9 mouse cellular contexts compared by ENCODE assay signal in genomic region chr1:169485408-169485885, GRCm38 (mm10). TPM values are rescaled to one million over a fixed set of nuclear protein-coding genes. Genes with fewer than 3 reads are reported as not detected.
DNase-seq lines count a peak whose midpoint lies in the region; ATAC-seq lines count a peak whose summit lies in the region.
"Had no signal": no experiment of that assay in that cellular context is flagged by ENCODE, and none has a peak within 500 bp of the region (broad histone marks: within the 10 kb centered on the region; RNA-seq: fewer than 3 reads in every experiment).

No protein-coding gene starts in this region.

- H3K9ac ChIP-seq in neural tube, embryonic 13.5 days, result no peak overlapping the region
- no peak overlapping the region for H3K9ac ChIP-seq in liver, embryonic 12.5 days
- H3K9ac ChIP-seq: heart, embryonic 13.5 days had no signal

- peak; percentile 83 for ATAC-seq in neural tube, embryonic 13.5 days (ENCODE audit: low read depth)
- ATAC-seq in liver, embryonic 12.5 days, result no peak

- no peaks in the 10 kb centered on the region for H3K36me3 ChIP-seq in neural tube, embryonic 13.5 days
- H3K36me3 ChIP-seq in liver, embryonic 12.5 days, result no peaks in the 10 kb centered on the region
- H3K36me3 ChIP-seq: heart, embryonic 13.5 days had no signal

- H3K4me1 ChIP-seq in neural tube, embryonic 13.5 days (replicated peaks), result peaks cover 25% of the 10 kb centered on the region
- H3K4me1 ChIP-seq in liver, embryonic 12.5 days, result no peaks in the 10 kb centered on the region
- H3K4me1 ChIP-seq: heart, embryonic 13.5 days had no signal

- no peak overlapping the region; the same call in 1 of the 2 replicates for H3K27ac ChIP-seq in neural tube, embryonic 13.5 days (replicated peaks)
- H3K27ac ChIP-seq in liver, embryonic 12.5 days, result no peak overlapping the region
- H3K27ac ChIP-seq: heart, embryonic 13.5 days; left cerebral cortex, adult 2 months had no signal

- H3K4me3 ChIP-seq in neural tube, embryonic 13.5 days, result no peak overlapping the region
- H3K4me3 ChIP-seq in liver, embryonic 12.5 days, result no peak overlapping the region
- H3K4me3 ChIP-seq: heart, embryonic 13.5 days; left cerebral cortex, adult 2 months had no signal

- no peaks in the 10 kb centered on the region for H3K27me3 ChIP-seq in neural tube, embryonic 13.5 days
- no peaks in the 10 kb centered on the region for H3K27me3 ChIP-seq in liver, embryonic 12.5 days (replicated peaks)
- H3K27me3 ChIP-seq: heart, embryonic 13.5 days had no signal

- no peak overlapping the region for H3K4me2 ChIP-seq in neural tube, embryonic 13.5 days
- H3K4me2 ChIP-seq in liver, embryonic 12.5 days, result no peak overlapping the region
- H3K4me2 ChIP-seq: heart, embryonic 13.5 days had no signal

- no peaks in the 10 kb centered on the region for H3K9me3 ChIP-seq in neural tube, embryonic 13.5 days
- no peaks in the 10 kb centered on the region for H3K9me3 ChIP-seq in liver, embryonic 12.5 days (replicated peaks)
- H3K9me3 ChIP-seq: heart, embryonic 13.5 days had no signal

- DNase-seq in neural tube, embryonic 10.5 days (ENCODE audit: extremely low spot score, low spot score), result no peak
- peak; percentile 71 for DNase-seq in fibroblast of lung, adult 2 months (ENCODE audit: low read depth)
- DNase-seq in left cerebral cortex, adult 11 months (ENCODE audit: low spot score), result peak; percentile 10
- DNase-seq in thymus, postnatal 36 days, result no peak
- no peak for DNase-seq in adrenal gland, postnatal 14 days

- WGBS in neural tube, embryonic 13.5 days, result 51% methylated on average over 6 of the region's 6 CpGs
- 65% methylated on average over 6 of the region's 6 CpGs for WGBS in liver, embryonic 12.5 days (ENCODE audit: insufficient replicate concordance)

RNA-seq across cellular contexts. Expression of gene Nuf2, which starts 45.8 kb away (rescaled TPM):
- 14.3 and 16.9 TPM in 2 replicates for polyA plus RNA-seq in neural tube, embryonic 13.5 days (2015; fragmentation: Nextera tagmentation; extraction: Ambion mirVana)
- 12.6 and 13.0 TPM in 2 replicates for total RNA-seq in adrenal gland, postnatal 14 days (2021)
- polyA plus RNA-seq in liver, embryonic 12.5 days (2016; fragmentation: Nextera tagmentation; extraction: Ambion mirVana), result 52.4 and 55.0 TPM in 2 replicates

Comparison
In these comparisons a context has a peak if more than half of its experiments do, and no peak if none do; other contexts are left out.
1. DNase-seq: peak in fibroblast of lung, adult 2 months (single experiment) and left cerebral cortex, adult 11 months (single experiment); none in neural tube, embryonic 10.5 days (single experiment), thymus, postnatal 36 days (0 of 2) and adrenal gland, postnatal 14 days (single experiment).